Mouse (Mus musculus): ENCODE data around the gene Sprr4. TPM values are rescaled to one million over a fixed set of nuclear protein-coding genes. Genes with fewer than 3 reads are reported as not detected.

Gene Sprr4
- polyA plus RNA-seq (2021; fragmentation: Nextera tagmentation), result not detected in 2 replicates
- long read RNA-seq, experiment 1, result 0 reads
- long read RNA-seq, experiment 2, result 0 reads

GRCm38 (mm10) chr3:92500393-92500792 lies at the start of gene Sprr4:
Sprr4 (minus strand) TSS chr3:92500493.

DNA sequence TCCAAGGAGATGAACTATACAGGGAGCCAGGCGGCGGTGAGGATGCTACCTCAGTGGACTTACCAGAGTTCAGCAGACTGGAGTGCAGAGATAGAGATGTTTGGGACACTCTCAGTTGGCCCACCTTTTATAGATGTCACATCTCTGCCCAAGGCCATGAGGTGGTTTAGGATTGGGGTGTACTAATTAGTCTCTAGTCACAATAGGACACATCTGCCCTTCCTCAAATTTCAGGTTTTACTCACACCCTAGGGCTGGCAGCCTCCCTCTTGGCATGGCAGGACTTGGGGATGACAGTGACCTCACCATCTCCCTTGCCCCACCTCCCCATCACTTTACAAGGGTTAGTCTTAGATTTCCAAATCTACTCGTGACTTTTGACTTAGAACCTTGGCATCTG lies 34.1 kb upstream of the Sprr4 start, which contains the start of gene 2310046K23Rik:
Gene 2310046K23Rik, minus strand, starts transcription at position 101 of the 400 bp plus-strand sequence.

GRCm38 (mm10) chr3:92485863-92486262 lies 14.4 kb downstream of the Sprr4 start, which contains the start of gene Sprr1a:
Sprr1a (minus strand) TSS chr3:92485895.

DNA sequence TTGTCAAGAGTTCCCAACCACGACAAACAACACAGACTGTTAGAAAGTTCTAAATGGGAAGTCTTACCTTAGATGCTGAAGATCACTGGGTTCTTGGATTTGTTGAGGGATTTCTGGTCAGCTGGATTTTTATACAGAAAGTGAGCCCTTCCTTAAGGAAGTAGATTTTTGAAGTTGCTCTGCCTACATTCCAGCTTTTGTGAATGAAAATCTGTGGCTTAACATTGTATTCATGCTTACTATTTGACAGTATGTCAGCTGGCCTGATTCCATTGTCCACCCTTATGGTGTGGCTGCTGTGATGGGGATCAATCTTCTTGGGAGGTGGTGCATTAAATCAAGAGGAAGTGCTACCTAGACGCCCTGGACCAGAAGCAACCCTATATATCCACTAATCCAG lies 41.7 kb downstream of the Sprr4 start, which contains the start of gene Sprr3:
Gene Sprr3, minus strand, starts transcription at position 101 of the 400 bp plus-strand sequence.

Other genes starting within 250 kb of the Sprr4 start
- not detected in 2 replicates for gene Sprr2a3, start 215.1 kb downstream of the Sprr4 start, polyA plus RNA-seq (2021; fragmentation: Nextera tagmentation)
- not detected in 2 replicates for gene Sprr2b, start 183.9 kb downstream of the Sprr4 start, polyA plus RNA-seq (2021; fragmentation: Nextera tagmentation)
- gene Sprr2d, start 161.4 kb downstream of the Sprr4 start, polyA plus RNA-seq (2021; fragmentation: Nextera tagmentation), result not detected in 2 replicates
- gene Sprr2e, start 148.3 kb downstream of the Sprr4 start, polyA plus RNA-seq (2021; fragmentation: Nextera tagmentation), result not detected in 2 replicates
- gene Sprr2f, start 135.3 kb downstream of the Sprr4 start, polyA plus RNA-seq (2021; fragmentation: Nextera tagmentation), result not detected in 2 replicates
- gene Sprr2h, start 114.8 kb downstream of the Sprr4 start, polyA plus RNA-seq (2021; fragmentation: Nextera tagmentation), result not detected in 2 replicates
- gene Sprr2i, start 92.5 kb downstream of the Sprr4 start, polyA plus RNA-seq (2021; fragmentation: Nextera tagmentation), result not detected in 2 replicates
- gene Sprr2j-ps, start 82.4 kb downstream of the Sprr4 start, polyA plus RNA-seq (2021; fragmentation: Nextera tagmentation), result not detected in 2 replicates
- gene Gm9774, start 71.1 kb downstream of the Sprr4 start, polyA plus RNA-seq (2021; fragmentation: Nextera tagmentation), result 1.4 and 1.7 TPM in 2 replicates
- gene Sprr2k, start 67.9 kb downstream of the Sprr4 start, polyA plus RNA-seq (2021; fragmentation: Nextera tagmentation), result not detected in 2 replicates
- not detected in 2 replicates for gene Sprr1b, start 61.7 kb downstream of the Sprr4 start, polyA plus RNA-seq (2021; fragmentation: Nextera tagmentation)
- gene Sprr3, start 41.8 kb downstream of the Sprr4 start, polyA plus RNA-seq (2021; fragmentation: Nextera tagmentation), result not detected in 2 replicates
- 0.15 TPM in 1 of 2 replicates, not detected in the other for gene Sprr1a, start 14.6 kb downstream of the Sprr4 start, polyA plus RNA-seq (2021; fragmentation: Nextera tagmentation)
- not detected in 2 replicates for gene 2310046K23Rik, start 34.0 kb upstream of the Sprr4 start, polyA plus RNA-seq (2021; fragmentation: Nextera tagmentation)
- not detected in 2 replicates for gene Ivl, start 73.2 kb upstream of the Sprr4 start, polyA plus RNA-seq (2021; fragmentation: Nextera tagmentation)
- not detected in 2 replicates for gene Smcp, start 88.5 kb upstream of the Sprr4 start, polyA plus RNA-seq (2021; fragmentation: Nextera tagmentation)
- not detected in 2 replicates for gene 2210017I01Rik, start 107.0 kb upstream of the Sprr4 start, polyA plus RNA-seq (2021; fragmentation: Nextera tagmentation)
- gene Lce6a, start 121.2 kb upstream of the Sprr4 start, polyA plus RNA-seq (2021; fragmentation: Nextera tagmentation), result not detected in 2 replicates
- not detected in 2 replicates for gene Lce1a1, start 147.8 kb upstream of the Sprr4 start, polyA plus RNA-seq (2021; fragmentation: Nextera tagmentation)
- not detected in 2 replicates for gene Lce1b, start 156.4 kb upstream of the Sprr4 start, polyA plus RNA-seq (2021; fragmentation: Nextera tagmentation)
- gene Lce1a2, start 169.8 kb upstream of the Sprr4 start, polyA plus RNA-seq (2021; fragmentation: Nextera tagmentation), result not detected in 2 replicates
- gene Lce1c, start 178.8 kb upstream of the Sprr4 start, polyA plus RNA-seq (2021; fragmentation: Nextera tagmentation), result not detected in 2 replicates
- not detected in 2 replicates for gene Lce1d, start 186.7 kb upstream of the Sprr4 start, polyA plus RNA-seq (2021; fragmentation: Nextera tagmentation)
- gene Lce1e, start 208.6 kb upstream of the Sprr4 start, polyA plus RNA-seq (2021; fragmentation: Nextera tagmentation), result not detected in 2 replicates
- gene Lce1f, start 219.9 kb upstream of the Sprr4 start, polyA plus RNA-seq (2021; fragmentation: Nextera tagmentation), result not detected in 2 replicates
- gene Gm38119, start 238.6 kb upstream of the Sprr4 start, polyA plus RNA-seq (2021; fragmentation: Nextera tagmentation), result not detected in 2 replicates